Mouse (Mus musculus): ENCODE measurements around the gene Glis2. TPM values are rescaled to one million over a fixed set of nuclear protein-coding genes. Genes with fewer than 3 reads are reported as not detected.

Gene Glis2
- polyA plus RNA-seq, 1 experiment from 2014 or later: 22.5 TPM

- H3K36me3 ChIP-seq: peaks cover 44% of the 10 kb centered on the region
- no peak overlapping the region for H3K4me2 ChIP-seq
- H3K27ac ChIP-seq: peak overlapping the region; percentile 1; the same call in 1 of the 2 replicates
- H3K9me3 ChIP-seq: no peaks in the 10 kb centered on the region
- H3K4me3 ChIP-seq: no peak overlapping the region
- ATAC-seq (ENCODE audit: low FRiP score): no peak
- H3K27me3 ChIP-seq: no peaks in the 10 kb centered on the region
- peaks cover 53% of the 10 kb centered on the region for H3K4me1 ChIP-seq (replicated peaks)
- H3K9ac ChIP-seq: peak overlapping the region; percentile 19; the same call in 1 of the 2 replicates
- WGBS: 73% methylated on average over 4 of the region's 4 CpGs
Observed at GRCm38 (mm10) chr16:4646831-4647230, 52.3 kb downstream of the Glis2 start.

- ATAC-seq (ENCODE audit: low FRiP score): no peak
- Histone ChIP-seq H3K9me3 (no peaks in the 10 kb centered on the region), H3K27ac (peak overlapping the region; percentile 1; the same call in 1 of the 2 replicates), H3K27me3 (no peaks in the 10 kb centered on the region), H3K9ac (peak overlapping the region; percentile 19; the same call in 1 of the 2 replicates), H3K4me2 (no peak overlapping the region), H3K36me3 (peaks cover 52% of the 10 kb centered on the region), H3K4me3 (no peak overlapping the region), H3K4me1 (replicated peaks) (peaks cover 47% of the 10 kb centered on the region)
- WGBS: 77% methylated on average over 13 of the region's 13 CpGs
Observed at GRCm38 (mm10) chr16:4647651-4648141, 53.2 kb downstream of the Glis2 start.

GRCm38 (mm10) chr16:4648416-4649023 lies 54.0 kb downstream of the Glis2 start:
- Histone ChIP-seq H3K4me1 (replicated peaks) (peaks cover 39% of the 10 kb centered on the region), H3K9me3 (no peaks in the 10 kb centered on the region), H3K4me3 (no peak overlapping the region), H3K9ac (no peak overlapping the region), H3K27ac (no peak overlapping the region), H3K27me3 (no peaks in the 10 kb centered on the region), H3K36me3 (peaks cover 57% of the 10 kb centered on the region), H3K4me2 (no peak overlapping the region)
- WGBS: 85% methylated on average over 28 of the region's 28 CpGs
- ATAC-seq (ENCODE audit: low FRiP score): no peak

- H3K9me3 ChIP-seq: no peaks in the 10 kb centered on the region
- H3K4me2 ChIP-seq: no peak overlapping the region
- peaks cover 62% of the 10 kb centered on the region for H3K36me3 ChIP-seq
- H3K4me3 ChIP-seq: no peak overlapping the region
- no peaks in the 10 kb centered on the region for H3K27me3 ChIP-seq
- H3K4me1 ChIP-seq (replicated peaks): peaks cover 32% of the 10 kb centered on the region
- no peak overlapping the region for H3K9ac ChIP-seq
- H3K27ac ChIP-seq: no peak overlapping the region
- 87% methylated on average over 5 of the region's 5 CpGs for WGBS
- no peak for ATAC-seq (ENCODE audit: low FRiP score)
Observed at GRCm38 (mm10) chr16:4649211-4649610, 54.7 kb downstream of the Glis2 start.

- Histone ChIP-seq H3K4me3 (no peak overlapping the region), H3K9ac (no peak overlapping the region), H3K4me1 (replicated peaks) (peaks cover 28% of the 10 kb centered on the region), H3K9me3 (no peaks in the 10 kb centered on the region), H3K27me3 (no peaks in the 10 kb centered on the region), H3K36me3 (peaks cover 67% of the 10 kb centered on the region), H3K4me2 (no peak overlapping the region), H3K27ac (no peak overlapping the region)
- 91% methylated on average over 11 of the region's 11 CpGs for WGBS
- ATAC-seq (ENCODE audit: low FRiP score): no peak
Observed at GRCm38 (mm10) chr16:4649692-4650091, 55.2 kb downstream of the Glis2 start.

- Histone ChIP-seq H3K27ac (no peak overlapping the region), H3K27me3 (no peaks in the 10 kb centered on the region), H3K9ac (no peak overlapping the region), H3K4me2 (no peak overlapping the region), H3K36me3 (peaks cover 71% of the 10 kb centered on the region), H3K9me3 (no peaks in the 10 kb centered on the region), H3K4me3 (no peak overlapping the region), H3K4me1 (replicated peaks) (peaks cover 26% of the 10 kb centered on the region)
- no peak for ATAC-seq (ENCODE audit: low FRiP score)
- 86% methylated on average over 3 of the region's 3 CpGs for WGBS
Observed at GRCm38 (mm10) chr16:4650161-4650560, 55.6 kb downstream of the Glis2 start.

- WGBS: 86% methylated on average over 1 of the region's 1 CpGs
- H3K9me3 ChIP-seq: no peaks in the 10 kb centered on the region
- no peaks in the 10 kb centered on the region for H3K27me3 ChIP-seq
- peaks cover 33% of the 10 kb centered on the region for H3K4me1 ChIP-seq (replicated peaks)
- H3K4me3 ChIP-seq: no peak overlapping the region
- peaks cover 80% of the 10 kb centered on the region for H3K36me3 ChIP-seq
- no peak overlapping the region for H3K4me2 ChIP-seq
- H3K27ac ChIP-seq: no peak overlapping the region
- no peak for ATAC-seq (ENCODE audit: low FRiP score)
- no peak overlapping the region for H3K9ac ChIP-seq
Observed at GRCm38 (mm10) chr16:4651081-4651480, 56.6 kb downstream of the Glis2 start.

GRCm38 (mm10) chr16:4651624-4652023 lies 57.1 kb downstream of the Glis2 start:
- no peak overlapping the region for H3K27ac ChIP-seq
- peaks cover 32% of the 10 kb centered on the region for H3K4me1 ChIP-seq (replicated peaks)
- no peak overlapping the region for H3K9ac ChIP-seq
- ATAC-seq (ENCODE audit: low FRiP score): no peak
- no peaks in the 10 kb centered on the region for H3K27me3 ChIP-seq
- H3K36me3 ChIP-seq: peaks cover 82% of the 10 kb centered on the region
- H3K9me3 ChIP-seq: no peaks in the 10 kb centered on the region
- H3K4me2 ChIP-seq: no peak overlapping the region
- 70% methylated on average over 7 of the region's 7 CpGs for WGBS
- H3K4me3 ChIP-seq: no peak overlapping the region

- Histone ChIP-seq H3K36me3 (peaks cover 79% of the 10 kb centered on the region), H3K4me3 (no peak overlapping the region), H3K9me3 (no peaks in the 10 kb centered on the region), H3K4me1 (replicated peaks) (peaks cover 20% of the 10 kb centered on the region; the same call in 1 of the 2 replicates), H3K4me2 (no peak overlapping the region), H3K9ac (no peak overlapping the region), H3K27me3 (no peaks in the 10 kb centered on the region), H3K27ac (no peak overlapping the region)
- 80% methylated on average over 4 of the region's 4 CpGs for WGBS
- no peak for ATAC-seq (ENCODE audit: low FRiP score)
Observed at GRCm38 (mm10) chr16:4652707-4653416, 58.3 kb downstream of the Glis2 start.

- no peak for ATAC-seq (ENCODE audit: low FRiP score)
- no peak overlapping the region for H3K27ac ChIP-seq
- H3K9ac ChIP-seq: no peak overlapping the region
- no peak overlapping the region for H3K4me2 ChIP-seq
- no peaks in the 10 kb centered on the region for H3K27me3 ChIP-seq
- peaks cover 61% of the 10 kb centered on the region for H3K36me3 ChIP-seq
- 86% methylated on average over 10 of the region's 10 CpGs for WGBS
- no peaks in the 10 kb centered on the region for H3K9me3 ChIP-seq
- H3K4me1 ChIP-seq (replicated peaks): peaks cover 26% of the 10 kb centered on the region
- no peak overlapping the region for H3K4me3 ChIP-seq
Observed at GRCm38 (mm10) chr16:4654706-4655105, 60.2 kb downstream of the Glis2 start.

GRCm38 (mm10) chr16:4655251-4655734 lies 60.8 kb downstream of the Glis2 start:
- Histone ChIP-seq H3K36me3 (peaks cover 55% of the 10 kb centered on the region), H3K9me3 (no peaks in the 10 kb centered on the region), H3K4me3 (no peak overlapping the region), H3K27me3 (no peaks in the 10 kb centered on the region), H3K27ac (peak overlapping the region; percentile 5; the same call in 1 of the 2 replicates), H3K9ac (no peak overlapping the region), H3K4me1 (replicated peaks) (peaks cover 26% of the 10 kb centered on the region), H3K4me2 (no peak overlapping the region)
- no peak for ATAC-seq (ENCODE audit: low FRiP score)
- WGBS: 71% methylated on average over 4 of the region's 4 CpGs

GRCm38 (mm10) chr16:4655764-4656570 lies 61.5 kb downstream of the Glis2 start:
- Histone ChIP-seq H3K4me3 (no peak overlapping the region), H3K9me3 (no peaks in the 10 kb centered on the region), H3K27ac (peak overlapping the region; percentile 26; the same call in 1 of the 2 replicates), H3K36me3 (peaks cover 54% of the 10 kb centered on the region), H3K9ac (no peak overlapping the region; the same call in 1 of the 2 replicates), H3K4me2 (no peak overlapping the region), H3K4me1 (replicated peaks) (peaks cover 26% of the 10 kb centered on the region), H3K27me3 (no peaks in the 10 kb centered on the region)
- no peak for ATAC-seq (ENCODE audit: low FRiP score)
- 48% methylated on average over 11 of the region's 11 CpGs for WGBS

All from hindbrain, embryonic 13.5 days (tissue).